Mouse (Mus musculus) frontal cortex, postnatal 14 days (tissue): ENCODE data around the gene Apod.
A peak's percentile ranks its signal among the peaks of the same experiment; 100 is the strongest.
"Not testable (repeated sequence)": the region's sequence is repeated elsewhere in the genome, so short reads cannot be mapped to it uniquely, and the experiment has no call there.

ENCODE experiments used
- DNase-seq, 2 experiments: peaks; one replicate each; pipeline ENCODE4 v3.0.0; 2022; ENCODE audit warnings: low spot score in 2 of 2

Gene Apod

GRCm38 (mm10) chr16:31314497-31315233 is at the start of gene Apod:
Gene Apod, minus strand, starts transcription at chr16:31314808.
- no peak for DNase-seq

DNA sequence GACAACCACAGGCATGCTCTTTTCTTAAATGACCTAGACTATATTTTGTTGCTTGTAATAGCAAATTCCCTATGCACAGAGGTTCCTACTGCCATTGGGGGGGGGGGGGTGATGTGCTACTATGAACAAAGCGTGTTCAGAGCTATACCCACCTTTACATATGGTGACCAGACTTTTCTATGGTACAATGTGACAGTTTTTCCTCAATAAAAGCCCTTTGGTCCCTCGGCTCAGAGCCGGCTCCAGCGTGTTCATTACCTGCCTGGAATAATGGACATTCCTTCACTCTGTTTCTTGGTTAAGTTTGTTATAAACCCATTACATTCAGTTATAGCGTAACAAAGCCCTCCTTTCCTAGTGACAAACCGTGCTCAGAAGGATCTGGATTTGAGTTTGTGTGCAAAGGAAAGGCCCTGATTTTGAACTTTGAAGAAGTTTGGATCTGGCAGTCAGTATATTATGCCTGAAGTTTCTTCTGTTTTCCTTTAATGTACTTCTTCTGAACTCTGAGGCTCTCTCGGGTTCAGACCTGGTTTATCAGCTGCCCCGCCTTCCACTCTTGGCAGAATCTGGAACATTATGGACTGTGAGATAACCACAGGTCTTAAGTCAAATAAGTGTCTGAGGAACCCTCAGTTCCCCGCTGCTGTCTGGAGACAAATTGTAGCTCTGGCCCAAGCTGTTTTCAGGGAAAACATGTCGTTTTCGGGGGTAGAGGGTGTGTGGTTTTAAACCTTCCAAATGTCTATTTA is 49.3 kb upstream of the Apod start:
- no peak for DNase-seq

- no peak for DNase-seq
Measured at GRCm38 (mm10) chr16:31359542-31359941, 44.9 kb upstream of the Apod start.

- DNase-seq = no peak
Measured at GRCm38 (mm10) chr16:31358991-31359390, 44.4 kb upstream of the Apod start.

GRCm38 (mm10) chr16:31358576-31358975 is 44.0 kb upstream of the Apod start:
- no peak for DNase-seq

GRCm38 (mm10) chr16:31355882-31356281 is 41.3 kb upstream of the Apod start:
- no peak for DNase-seq

DNA sequence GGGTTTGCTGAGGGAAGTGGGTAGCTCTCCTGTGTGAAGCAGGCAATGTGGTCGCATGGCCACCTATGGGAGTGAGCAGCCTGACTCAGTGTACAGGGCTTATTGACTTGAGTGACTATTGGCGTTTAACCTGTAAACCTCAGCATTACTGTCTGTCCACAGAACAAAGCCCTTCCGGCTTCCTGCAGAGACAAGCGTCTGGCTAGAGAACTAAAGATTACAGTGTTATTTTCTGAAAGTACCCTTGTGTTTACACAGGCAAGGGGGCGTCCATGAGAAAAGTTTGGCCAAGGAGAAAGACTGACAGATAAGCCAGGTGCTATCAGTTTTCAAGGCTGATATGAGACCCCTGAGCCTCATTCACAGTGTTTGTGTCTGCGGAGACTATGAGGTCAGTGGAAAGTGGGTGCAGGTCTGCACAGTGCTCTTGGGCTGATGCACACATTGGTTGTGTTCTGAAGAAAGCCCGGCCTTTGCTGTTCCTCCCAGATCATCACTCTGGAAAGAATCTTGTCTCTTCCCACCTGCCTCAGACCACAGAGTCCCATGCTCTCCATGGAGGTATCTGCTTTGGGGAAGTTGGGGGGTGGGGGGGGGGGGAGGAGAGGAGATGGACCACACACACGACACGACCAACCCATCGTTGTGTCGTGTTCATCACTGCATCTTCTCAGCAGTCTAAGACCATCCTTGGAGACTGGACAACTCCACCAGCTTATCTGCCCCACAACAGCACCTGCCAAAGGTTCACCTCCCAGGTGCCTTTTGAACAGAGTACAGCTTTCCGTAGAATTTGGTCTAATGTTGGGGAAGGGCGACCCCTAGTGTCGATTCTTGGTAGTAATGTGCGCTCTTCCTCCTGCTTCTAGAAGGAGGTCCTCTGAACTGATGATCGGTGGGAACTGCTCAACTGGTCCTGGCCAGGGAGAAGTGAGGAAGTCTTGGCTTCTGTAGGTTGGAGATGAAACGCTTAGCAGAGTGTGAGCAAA is 40.0 kb upstream of the Apod start:
- DNase-seq = peak; percentile 25 to 66

DNA sequence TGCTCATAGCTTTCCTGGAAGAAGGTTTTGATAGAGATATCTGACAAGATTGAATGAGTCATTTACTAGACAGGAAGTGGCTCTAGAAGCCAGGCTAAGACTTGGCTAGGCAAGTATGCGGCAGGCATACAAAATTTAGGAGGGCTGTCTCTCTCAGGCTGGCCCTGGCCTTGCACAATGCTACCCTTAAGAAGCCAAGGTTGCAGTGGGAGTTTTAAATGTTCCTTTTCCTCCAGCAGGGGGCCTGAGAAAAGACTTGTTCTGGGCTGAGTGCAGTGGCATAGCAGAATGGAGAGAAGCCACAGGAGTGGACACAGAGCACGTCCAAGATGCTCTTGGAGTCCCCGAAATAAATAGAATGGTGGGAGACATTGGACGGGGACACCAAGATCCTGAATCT is 38.4 kb upstream of the Apod start:
- no peak for DNase-seq

- peak; percentile 36 to 60 for DNase-seq
Measured at GRCm38 (mm10) chr16:31347581-31347980, 33.0 kb upstream of the Apod start.

GRCm38 (mm10) chr16:31342966-31343365 is 28.4 kb upstream of the Apod start:
- DNase-seq = no peak

- DNase-seq = no peak
Measured at GRCm38 (mm10) chr16:31342556-31342955, 27.9 kb upstream of the Apod start.

GRCm38 (mm10) chr16:31339332-31339731 is 24.7 kb upstream of the Apod start:
- no peak for DNase-seq

DNA sequence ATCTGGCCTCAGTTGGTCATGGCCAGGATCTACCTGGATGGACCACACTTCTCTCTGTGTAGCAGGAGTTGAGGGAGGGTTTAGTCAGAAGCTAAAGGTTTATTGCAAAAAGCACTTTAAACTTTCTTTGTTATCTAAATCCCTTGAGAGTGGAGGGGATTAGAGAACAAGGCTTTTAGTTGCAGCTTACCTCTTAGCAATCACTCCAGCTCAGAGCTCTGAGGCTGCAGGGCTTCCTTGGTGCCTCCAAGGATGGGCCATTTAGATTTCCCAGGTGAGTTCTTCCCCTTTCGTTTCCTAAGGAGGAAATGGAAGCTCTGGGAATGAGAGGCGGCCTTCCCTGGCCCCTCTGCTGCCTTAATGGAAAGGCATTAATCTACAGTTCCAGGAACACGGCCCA is 23.3 kb upstream of the Apod start:
- DNase-seq = no peak

- DNase-seq = no peak
Measured at GRCm38 (mm10) chr16:31334796-31335195, 20.2 kb upstream of the Apod start.

DNA sequence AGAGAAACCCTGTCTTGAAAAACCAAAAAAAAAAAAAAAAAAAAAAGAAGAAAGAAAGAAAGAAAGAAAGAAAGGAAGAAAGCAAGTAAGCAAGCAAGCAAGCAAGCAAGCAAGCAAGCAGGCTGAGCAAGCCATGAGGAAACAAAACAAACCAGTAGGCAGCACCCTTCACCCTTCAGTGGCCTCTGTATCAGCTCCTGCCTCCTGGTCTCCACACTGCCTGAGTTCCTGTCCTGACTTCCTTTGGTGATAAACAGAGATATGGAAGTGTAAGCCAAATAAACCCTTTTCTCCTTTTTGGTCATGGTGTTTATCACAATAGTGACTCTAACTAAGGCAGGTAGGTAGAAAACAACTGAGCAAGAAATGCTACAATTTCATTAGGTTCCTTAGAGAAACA is 18.0 kb upstream of the Apod start:
- no peak for DNase-seq

GRCm38 (mm10) chr16:31330970-31331369 is 16.4 kb upstream of the Apod start:
- not testable (repeated sequence) for DNase-seq

GRCm38 (mm10) chr16:31329668-31330067 is 15.1 kb upstream of the Apod start:
- DNase-seq = no peak

DNA sequence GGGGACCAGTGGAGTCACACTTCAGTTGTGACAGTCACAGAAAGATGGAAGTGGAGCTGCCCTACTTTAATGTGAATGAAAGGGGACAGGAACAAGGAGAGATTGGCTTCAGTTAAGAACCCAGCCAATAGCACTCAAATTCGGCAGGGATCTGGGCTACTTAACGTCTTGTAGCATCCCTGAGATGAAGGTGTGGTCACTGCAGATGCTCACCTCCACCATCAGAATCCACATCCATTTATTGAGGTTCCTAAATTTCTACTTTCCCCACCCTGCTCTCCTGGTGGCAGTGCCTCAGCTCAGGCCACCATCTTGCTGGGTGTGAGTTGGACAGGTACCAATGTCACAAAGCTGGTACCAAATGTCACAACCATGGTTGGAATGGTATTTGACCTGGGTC is 13.3 kb upstream of the Apod start:
- no peak for DNase-seq

GRCm38 (mm10) chr16:31327430-31327829 is 12.8 kb upstream of the Apod start:
- DNase-seq = no peak

DNA sequence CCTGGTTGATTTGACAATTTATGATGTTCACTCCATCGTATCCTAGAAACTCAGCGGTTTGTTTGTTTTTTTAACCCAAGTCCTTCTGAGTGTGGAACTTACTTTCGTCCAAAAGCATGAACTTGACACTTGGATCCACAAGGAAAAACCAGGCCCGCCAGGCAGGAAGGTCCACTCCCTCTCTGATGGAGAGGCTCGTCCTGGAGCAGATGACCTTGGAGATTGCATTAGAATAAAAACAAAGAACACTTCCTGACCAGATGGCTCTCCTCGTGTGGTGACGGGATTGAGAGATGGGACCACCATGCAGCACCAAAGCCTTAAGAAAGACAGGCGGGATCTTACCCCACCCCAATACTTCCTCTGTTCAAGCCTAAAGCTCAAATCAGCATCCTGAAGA is 12.1 kb upstream of the Apod start:
- DNase-seq = no peak

DNA sequence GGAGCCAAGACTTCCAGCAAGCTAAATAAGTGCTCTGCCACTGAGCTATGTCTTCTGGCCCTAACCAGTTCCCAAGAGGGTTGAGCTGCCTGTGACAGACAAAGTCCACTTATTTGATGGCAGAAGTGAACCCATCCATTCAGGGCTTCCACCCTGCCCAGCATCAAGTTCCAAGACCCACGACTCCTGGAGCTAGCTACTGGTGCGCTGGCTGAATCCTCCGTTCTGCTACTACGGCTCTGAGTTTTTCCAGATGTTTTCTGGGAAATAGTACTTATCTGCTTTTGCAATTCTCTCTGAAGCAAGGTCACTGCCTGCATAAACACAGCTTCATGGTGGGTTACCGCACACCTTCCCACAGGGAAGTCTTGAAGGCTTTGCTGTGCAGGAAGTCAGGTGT is 11.4 kb upstream of the Apod start:
- no peak for DNase-seq

- no peak for DNase-seq
Measured at GRCm38 (mm10) chr16:31325120-31325519, 10.5 kb upstream of the Apod start.
